32 mouse cellular contexts compared by ENCODE assay signal in genomic region chr12:70789341-70789740, GRCm38 (mm10).
"Had no signal": no experiment of that assay in that cellular context is flagged by ENCODE, and none has a peak within 500 bp of the region (broad histone marks: within the 10 kb centered on the region; RNA-seq: fewer than 3 reads in every experiment).

No protein-coding gene starts in this region.

- H3K4me2 ChIP-seq: limb, embryonic 12.5 days; limb, embryonic 13.5 days; limb, embryonic 15.5 days; liver, embryonic 11.5 days; liver, embryonic 12.5 days; liver, embryonic 13.5 days; liver, embryonic 15.5 days; lung, embryonic 14.5 days; lung, embryonic 15.5 days; midbrain, embryonic 11.5 days; midbrain, embryonic 12.5 days; midbrain, embryonic 13.5 days; midbrain, embryonic 15.5 days; neural tube, embryonic 12.5 days had no signal

- H3K9me3 ChIP-seq: limb, embryonic 10.5 days; limb, embryonic 12.5 days; limb, embryonic 13.5 days; limb, embryonic 15.5 days; liver, embryonic 12.5 days; liver, embryonic 13.5 days; liver, embryonic 15.5 days; lung, embryonic 15.5 days; megakaryocyte, embryonic 14.5 days; midbrain, embryonic 10.5 days; midbrain, embryonic 12.5 days; midbrain, embryonic 13.5 days; midbrain, embryonic 15.5 days; neural tube, embryonic 12.5 days had no signal

- DNase-seq: left cerebral cortex, postnatal 4 days; liver; liver, embryonic 13.5 days; liver, postnatal 0 days; lung, adult 18-20 months; lung, adult 2 months; lung, embryonic 14.5 days; lung, postnatal 10 days; lung, postnatal 14 days; lung, postnatal 36 days; lung, postnatal 4 days; midbrain, embryonic 14.5 days had no signal

- H3K36me3 ChIP-seq: limb, embryonic 10.5 days; limb, embryonic 12.5 days; limb, embryonic 13.5 days; limb, embryonic 15.5 days; liver, embryonic 12.5 days; liver, embryonic 13.5 days; liver, embryonic 15.5 days; lung, embryonic 15.5 days; midbrain, embryonic 10.5 days; midbrain, embryonic 12.5 days; midbrain, embryonic 13.5 days; midbrain, embryonic 15.5 days; neural tube, embryonic 12.5 days had no signal

- H3K9ac ChIP-seq: limb, embryonic 12.5 days; limb, embryonic 13.5 days; limb, embryonic 15.5 days; liver, embryonic 12.5 days; liver, embryonic 13.5 days; liver, embryonic 14.5 days; liver, embryonic 15.5 days; liver, postnatal 0 days; lung, embryonic 14.5 days; lung, embryonic 15.5 days; midbrain, embryonic 12.5 days; midbrain, embryonic 13.5 days; midbrain, embryonic 15.5 days; neural tube, embryonic 12.5 days had no signal

- H3K27ac ChIP-seq: limb, embryonic 10.5 days; limb, embryonic 12.5 days; limb, embryonic 13.5 days; limb, embryonic 15.5 days; liver, embryonic 12.5 days; liver, embryonic 13.5 days; liver, embryonic 14.5 days; liver, embryonic 15.5 days; lung, embryonic 15.5 days; macrophage; midbrain, embryonic 10.5 days; midbrain, embryonic 12.5 days; midbrain, embryonic 13.5 days; midbrain, embryonic 15.5 days; neural tube, embryonic 12.5 days had no signal

- H3K4me3 ChIP-seq: limb, embryonic 10.5 days; limb, embryonic 12.5 days; limb, embryonic 13.5 days; limb, embryonic 15.5 days; liver, embryonic 12.5 days; liver, embryonic 13.5 days; liver, embryonic 15.5 days; lung, embryonic 15.5 days; megakaryocyte, embryonic 14.5 days; midbrain, embryonic 10.5 days; midbrain, embryonic 12.5 days; midbrain, embryonic 13.5 days; midbrain, embryonic 15.5 days; myocyte; neural tube, embryonic 12.5 days had no signal

- H3K27me3 ChIP-seq: limb, embryonic 12.5 days; limb, embryonic 13.5 days; limb, embryonic 15.5 days; lung, embryonic 15.5 days; midbrain, embryonic 13.5 days; midbrain, embryonic 15.5 days; neural tube, embryonic 12.5 days had no signal

- H3K4me1 ChIP-seq: limb, embryonic 13.5 days; liver, embryonic 12.5 days; liver, embryonic 13.5 days; liver, embryonic 15.5 days; megakaryocyte, embryonic 14.5 days; midbrain, embryonic 12.5 days; midbrain, embryonic 15.5 days had no signal

- ATAC-seq: liver, embryonic 12.5 days; liver, postnatal 0 days; lung, postnatal 0 days; midbrain, embryonic 13.5 days; midbrain, embryonic 15.5 days; midbrain, embryonic 16.5 days had no signal
